Mouse (Mus musculus): ENCODE data around the gene Slc22a23. TPM values are rescaled to one million over a fixed set of nuclear protein-coding genes. Genes with fewer than 3 reads are reported as not detected.

Gene Slc22a23
- total RNA-seq, 1 experiment: 5.9 TPM

DNA sequence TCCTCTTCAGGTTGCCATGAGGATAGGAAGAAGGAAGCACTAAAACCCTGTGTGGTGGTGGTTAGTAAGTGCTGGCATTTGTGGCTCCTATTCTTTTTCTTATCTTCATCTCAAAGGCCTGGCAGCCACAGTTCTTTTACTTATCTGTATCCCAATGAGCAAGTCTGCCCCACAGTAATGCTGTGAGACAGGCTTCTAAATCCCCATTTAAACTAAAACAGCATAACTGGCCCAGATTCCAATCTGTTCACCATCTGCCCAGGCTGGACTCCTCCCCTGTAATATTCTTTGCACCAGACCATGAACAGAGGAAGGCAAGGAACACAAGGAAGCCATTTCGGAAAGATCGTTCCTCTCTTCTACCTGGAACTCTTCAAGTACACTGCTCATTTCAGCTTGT lies 70.6 kb downstream of the Slc22a23 start:
- no peaks in the 10 kb centered on the region for H3K36me3 ChIP-seq (ENCODE audit: control insufficient read depth, insufficient read depth, low read length, poor library complexity, severe bottlenecking)
- H3K4me3 ChIP-seq (ENCODE audit: insufficient read depth in 1 of 2, low read depth in 1 of 2, low read length in 2 of 2, poor library complexity in 1 of 2, severe bottlenecking in 1 of 2): no peak overlapping the region
- DNase-seq (ENCODE audit: low read depth, low spot score): no peak
- H3K9me3 ChIP-seq (ENCODE audit: control insufficient read depth, insufficient read depth, low read depth, low read length): no peaks in the 10 kb centered on the region
- no peaks in the 10 kb centered on the region for H3K4me1 ChIP-seq (ENCODE audit: control insufficient read depth in 2 of 2, insufficient read depth in 2 of 2, low read length in 2 of 2, poor library complexity in 1 of 2)
- in situ Hi-C loops (cut with MboI; ENCODE audit: low sequenced_read_pairs in 2 of 2, unreplicated experiment in 2 of 2): no loop called here
- no peak overlapping the region for H3K9ac ChIP-seq (ENCODE audit: insufficient read depth, low read depth, low read length, poor library complexity, severe bottlenecking)
- TF ChIP-seq ZNF384 (IDR thresholded peaks at IDR 0.05; ENCODE audit: low read depth, low read length): no peak
- no peak for TF ChIP-seq HCFC1 (IDR thresholded peaks at IDR 0.05; ENCODE audit: borderline replicate concordance, insufficient read depth, low read length)
- TF ChIP-seq CHD2 (IDR thresholded peaks at IDR 0.05; ENCODE audit: low read depth, low read length): no peak
- TF ChIP-seq ZC3H11A (IDR thresholded peaks at IDR 0.05; ENCODE audit: borderline replicate concordance, low read depth, low read length): no peak
- no peak for TF ChIP-seq MAFK (IDR thresholded peaks at IDR 0.05; ENCODE audit: insufficient read depth, low read depth, low read length)
- no peak overlapping the region for H3K27ac ChIP-seq (ENCODE audit: insufficient read depth, low read depth, low read length, poor library complexity, severe bottlenecking)

DNA sequence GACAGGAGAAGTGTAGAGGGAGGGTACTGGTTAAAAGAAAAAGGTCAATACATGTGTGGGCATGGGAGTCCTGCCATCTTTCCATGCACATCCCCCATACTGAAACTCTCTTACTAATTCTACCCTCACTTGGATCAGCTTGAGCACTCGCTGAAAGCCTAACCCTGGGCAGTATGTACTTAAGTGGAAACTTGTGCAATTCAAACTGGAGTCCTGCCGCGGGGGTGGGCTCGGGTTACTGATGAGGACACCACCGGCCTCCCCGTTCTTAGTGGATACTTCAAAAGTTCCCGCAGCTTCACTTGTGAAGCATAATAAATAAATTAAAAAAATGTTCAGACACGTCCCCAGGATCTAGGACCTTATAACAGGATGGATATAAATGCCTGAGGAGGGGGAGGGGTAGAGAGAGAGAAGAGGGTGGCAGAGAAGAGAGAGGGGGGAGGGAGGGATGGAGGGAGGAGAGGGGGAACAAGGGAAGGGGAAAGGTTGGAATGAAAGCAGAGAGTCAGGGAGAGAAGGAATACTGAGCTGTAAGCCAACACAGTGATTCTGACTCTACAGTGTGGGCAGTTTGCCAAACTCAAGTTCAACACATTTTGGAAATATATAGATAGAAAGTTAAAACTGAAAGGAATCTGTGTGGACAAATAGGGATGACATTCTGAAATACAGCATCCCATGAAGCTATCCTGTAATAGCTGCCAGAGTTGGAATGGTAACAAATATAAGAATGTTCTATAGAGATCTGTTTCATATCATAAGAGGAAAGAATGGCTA lies 72.5 kb downstream of the Slc22a23 start:
- no peaks in the 10 kb centered on the region for H3K4me1 ChIP-seq (ENCODE audit: control insufficient read depth in 2 of 2, insufficient read depth in 2 of 2, low read length in 2 of 2, poor library complexity in 1 of 2)
- H3K27ac ChIP-seq (ENCODE audit: insufficient read depth, low read depth, low read length, poor library complexity, severe bottlenecking): no peak overlapping the region
- no peaks in the 10 kb centered on the region for H3K9me3 ChIP-seq (ENCODE audit: control insufficient read depth, insufficient read depth, low read depth, low read length)
- no peak for TF ChIP-seq HCFC1 (IDR thresholded peaks at IDR 0.05; ENCODE audit: borderline replicate concordance, insufficient read depth, low read length)
- no peak for TF ChIP-seq ZC3H11A (IDR thresholded peaks at IDR 0.05; ENCODE audit: borderline replicate concordance, low read depth, low read length)
- no peak for TF ChIP-seq MAFK (IDR thresholded peaks at IDR 0.05; ENCODE audit: insufficient read depth, low read depth, low read length)
- no peak for TF ChIP-seq CHD2 (IDR thresholded peaks at IDR 0.05; ENCODE audit: low read depth, low read length)
- no peak for TF ChIP-seq ZNF384 (IDR thresholded peaks at IDR 0.05; ENCODE audit: low read depth, low read length)
- H3K9ac ChIP-seq (ENCODE audit: insufficient read depth, low read depth, low read length, poor library complexity, severe bottlenecking): no peak overlapping the region
- DNase-seq (ENCODE audit: low read depth, low spot score): no peak
- H3K4me3 ChIP-seq (ENCODE audit: insufficient read depth in 1 of 2, low read depth in 1 of 2, low read length in 2 of 2, poor library complexity in 1 of 2, severe bottlenecking in 1 of 2): no peak overlapping the region
- in situ Hi-C loops (cut with MboI; ENCODE audit: low sequenced_read_pairs in 2 of 2, unreplicated experiment in 2 of 2): no loop called here
- no peaks in the 10 kb centered on the region for H3K36me3 ChIP-seq (ENCODE audit: control insufficient read depth, insufficient read depth, low read length, poor library complexity, severe bottlenecking)

DNA sequence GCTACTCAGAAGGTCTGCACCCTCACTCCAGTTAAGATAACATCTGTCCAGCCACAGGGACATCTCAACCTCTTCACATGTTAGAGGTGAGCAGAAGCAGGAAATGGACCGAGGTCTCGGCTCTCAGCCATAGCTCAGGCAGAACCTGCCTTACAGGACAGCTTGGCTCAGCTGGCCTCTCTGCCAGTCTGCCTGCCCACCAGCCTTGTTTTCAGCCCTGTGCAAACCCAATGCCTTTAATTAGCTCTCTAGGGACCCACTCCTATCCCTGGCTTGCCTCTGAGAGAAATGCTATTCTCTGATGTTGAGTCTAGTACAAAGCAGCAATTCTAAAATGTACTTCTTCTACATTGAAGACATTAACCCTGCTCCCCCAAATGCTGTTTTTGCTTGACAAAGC lies 73.3 kb downstream of the Slc22a23 start:
- no peaks in the 10 kb centered on the region for H3K4me1 ChIP-seq (ENCODE audit: control insufficient read depth in 2 of 2, insufficient read depth in 2 of 2, low read length in 2 of 2, poor library complexity in 1 of 2)
- H3K9me3 ChIP-seq (ENCODE audit: control insufficient read depth, insufficient read depth, low read depth, low read length): no peaks in the 10 kb centered on the region
- no peaks in the 10 kb centered on the region for H3K36me3 ChIP-seq (ENCODE audit: control insufficient read depth, insufficient read depth, low read length, poor library complexity, severe bottlenecking)
- no peak overlapping the region for H3K4me3 ChIP-seq (ENCODE audit: insufficient read depth in 1 of 2, low read depth in 1 of 2, low read length in 2 of 2, poor library complexity in 1 of 2, severe bottlenecking in 1 of 2)
- no peak for DNase-seq (ENCODE audit: low read depth, low spot score)
- TF ChIP-seq MAFK (IDR thresholded peaks at IDR 0.05; ENCODE audit: insufficient read depth, low read depth, low read length) (no peak), HCFC1 (IDR thresholded peaks at IDR 0.05; ENCODE audit: borderline replicate concordance, insufficient read depth, low read length) (no peak), ZC3H11A (IDR thresholded peaks at IDR 0.05; ENCODE audit: borderline replicate concordance, low read depth, low read length) (no peak), CHD2 (IDR thresholded peaks at IDR 0.05; ENCODE audit: low read depth, low read length) (no peak), ZNF384 (IDR thresholded peaks at IDR 0.05; ENCODE audit: low read depth, low read length) (no peak)
- H3K9ac ChIP-seq (ENCODE audit: insufficient read depth, low read depth, low read length, poor library complexity, severe bottlenecking): no peak overlapping the region
- in situ Hi-C loops (cut with MboI; ENCODE audit: low sequenced_read_pairs in 2 of 2, unreplicated experiment in 2 of 2): no loop called here
- H3K27ac ChIP-seq (ENCODE audit: insufficient read depth, low read depth, low read length, poor library complexity, severe bottlenecking): no peak overlapping the region

DNA sequence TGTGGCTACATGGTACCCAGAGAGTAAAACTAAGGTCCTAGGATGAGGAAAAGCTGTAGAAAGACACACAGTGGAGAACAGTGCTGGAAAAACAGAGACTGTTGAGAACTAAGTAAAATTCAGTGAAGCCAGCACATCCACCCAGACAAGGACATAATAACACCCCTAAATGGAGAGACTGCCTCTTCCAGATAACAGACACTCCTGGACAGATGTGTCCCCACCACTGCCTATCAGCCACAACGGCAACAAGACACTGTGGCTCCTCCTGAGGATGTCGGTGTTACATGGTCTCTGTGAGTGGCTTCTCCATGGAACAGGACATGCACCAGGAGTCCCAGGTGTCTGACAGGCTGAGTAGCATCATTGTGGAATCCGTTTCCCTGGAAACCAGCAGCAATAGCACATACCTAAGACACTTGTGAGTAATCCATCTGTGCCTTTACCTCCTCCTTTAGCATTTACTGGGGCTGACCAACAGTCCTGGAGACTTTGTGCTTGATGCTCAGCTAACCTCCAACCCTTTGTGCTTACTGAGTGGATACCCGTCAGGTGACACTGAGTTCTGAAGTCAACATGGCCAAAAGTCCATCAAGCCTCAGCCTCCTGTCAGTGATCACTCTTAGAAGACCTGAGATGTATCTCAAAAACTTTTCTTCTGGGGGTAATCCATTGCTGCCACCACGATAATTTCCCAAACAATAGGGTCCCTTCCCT lies 73.9 kb downstream of the Slc22a23 start:
- Histone ChIP-seq H3K9ac (ENCODE audit: insufficient read depth, low read depth, low read length, poor library complexity, severe bottlenecking) (no peak overlapping the region), H3K4me3 (ENCODE audit: insufficient read depth in 1 of 2, low read depth in 1 of 2, low read length in 2 of 2, poor library complexity in 1 of 2, severe bottlenecking in 1 of 2) (no peak overlapping the region), H3K4me1 (ENCODE audit: control insufficient read depth in 2 of 2, insufficient read depth in 2 of 2, low read length in 2 of 2, poor library complexity in 1 of 2) (no peaks in the 10 kb centered on the region), H3K36me3 (ENCODE audit: control insufficient read depth, insufficient read depth, low read length, poor library complexity, severe bottlenecking) (no peaks in the 10 kb centered on the region), H3K9me3 (ENCODE audit: control insufficient read depth, insufficient read depth, low read depth, low read length) (no peaks in the 10 kb centered on the region), H3K27ac (ENCODE audit: insufficient read depth, low read depth, low read length, poor library complexity, severe bottlenecking) (no peak overlapping the region)
- no peak for TF ChIP-seq MAFK (IDR thresholded peaks at IDR 0.05; ENCODE audit: insufficient read depth, low read depth, low read length)
- no peak for TF ChIP-seq CHD2 (IDR thresholded peaks at IDR 0.05; ENCODE audit: low read depth, low read length)
- no peak for TF ChIP-seq ZNF384 (IDR thresholded peaks at IDR 0.05; ENCODE audit: low read depth, low read length)
- TF ChIP-seq ZC3H11A (IDR thresholded peaks at IDR 0.05; ENCODE audit: borderline replicate concordance, low read depth, low read length): no peak
- no peak for TF ChIP-seq HCFC1 (IDR thresholded peaks at IDR 0.05; ENCODE audit: borderline replicate concordance, insufficient read depth, low read length)
- in situ Hi-C loops (cut with MboI; ENCODE audit: low sequenced_read_pairs in 2 of 2, unreplicated experiment in 2 of 2): no loop called here
- no peak for DNase-seq (ENCODE audit: low read depth, low spot score)

Data from ES-E14 (cell line).